Mouse (Mus musculus) MN1 (cell line): Measurements from ENCODE around the gene Rasl12.

Experiments
- DNase-seq: peaks from one replicate; pipeline ENCODE4 v3.0.0-alpha.2; 2016; ENCODE audit warnings: low spot score

The Rasl12 gene

DNA sequence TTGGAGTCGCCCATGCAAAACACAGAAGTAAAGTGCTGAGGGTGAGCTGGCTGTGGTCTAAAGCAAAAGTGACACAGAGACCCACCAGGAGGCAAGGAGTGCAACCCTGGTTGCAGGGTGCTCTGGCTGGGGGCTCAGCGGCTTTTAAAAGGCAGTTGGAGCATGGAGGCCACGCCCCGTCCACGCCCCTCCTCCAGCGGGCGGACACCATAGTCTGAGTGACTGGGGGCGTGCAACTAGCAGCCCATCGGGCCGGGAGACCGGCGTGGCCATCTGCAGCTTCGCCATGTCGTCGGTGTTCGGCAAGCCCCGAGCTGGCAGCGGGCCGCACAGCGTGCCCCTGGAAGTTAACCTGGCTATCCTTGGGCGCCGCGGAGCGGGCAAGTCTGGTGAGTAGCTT lies at the start of gene Rasl12:
TSS of gene Rasl12 (plus strand) at position 228 of the 400 bp plus-strand sequence.
- peak; percentile 57 for DNase-seq

DNA sequence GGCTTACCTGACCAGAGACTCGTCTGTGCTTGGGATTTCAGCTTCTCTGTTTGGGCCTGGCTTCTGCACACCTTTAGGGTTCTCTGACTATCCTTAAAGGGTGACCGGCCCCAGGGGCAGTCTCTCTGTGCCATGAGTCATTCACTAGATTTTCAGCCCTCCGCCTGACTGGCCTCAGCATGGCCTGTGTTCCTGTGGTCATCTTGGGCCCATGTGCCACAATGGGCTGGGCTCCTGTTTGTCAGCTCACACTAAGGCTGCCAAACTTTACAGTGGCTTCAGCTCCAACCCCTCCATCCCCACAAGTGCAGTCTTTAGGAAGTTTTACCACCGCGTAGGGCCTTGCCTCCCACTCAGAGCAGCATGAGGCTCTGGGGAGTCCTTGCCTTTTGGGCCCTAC lies 45.1 kb upstream of the Rasl12 start:
- DNase-seq = no peak

DNA sequence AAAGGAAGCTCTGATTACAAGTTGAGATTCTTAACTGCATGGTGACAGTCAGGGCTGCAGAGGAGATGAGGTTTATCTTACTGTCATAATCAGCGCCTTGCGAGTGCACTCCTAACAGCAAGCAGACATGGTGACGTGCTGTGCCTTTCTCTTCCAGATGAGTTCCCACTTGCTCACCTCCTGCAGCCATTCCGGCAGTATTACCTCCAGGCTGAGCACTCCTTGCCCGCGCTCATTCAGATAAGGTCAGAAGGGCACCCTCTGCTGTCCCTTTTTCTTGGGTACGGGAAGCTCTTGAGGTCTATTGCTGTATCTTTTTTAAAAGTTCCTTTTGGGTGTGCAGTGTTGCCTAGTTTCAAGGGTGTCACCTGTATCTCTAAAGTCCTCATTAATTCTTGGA lies 41.7 kb upstream of the Rasl12 start:
- no peak for DNase-seq

DNA sequence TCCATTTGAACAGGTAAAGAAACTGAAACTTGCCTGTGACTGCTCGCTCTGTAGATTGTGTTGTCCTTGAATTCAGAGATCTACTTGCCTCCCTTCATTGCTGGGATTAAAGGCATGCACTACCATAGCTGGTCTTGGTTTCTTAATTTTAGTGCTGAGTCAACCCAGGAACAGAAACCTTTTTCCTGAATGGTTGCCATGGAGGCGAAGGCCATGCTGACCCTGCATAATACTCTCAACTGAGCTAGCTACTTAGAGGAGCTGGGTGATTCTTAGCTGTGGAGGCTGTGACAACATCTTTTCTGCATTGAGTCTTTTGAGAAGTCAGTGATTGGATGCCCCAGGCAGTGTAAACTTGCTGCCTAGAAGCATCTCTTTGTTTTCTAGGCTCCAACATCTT lies 41.3 kb upstream of the Rasl12 start:
- DNase-seq = no peak

DNA sequence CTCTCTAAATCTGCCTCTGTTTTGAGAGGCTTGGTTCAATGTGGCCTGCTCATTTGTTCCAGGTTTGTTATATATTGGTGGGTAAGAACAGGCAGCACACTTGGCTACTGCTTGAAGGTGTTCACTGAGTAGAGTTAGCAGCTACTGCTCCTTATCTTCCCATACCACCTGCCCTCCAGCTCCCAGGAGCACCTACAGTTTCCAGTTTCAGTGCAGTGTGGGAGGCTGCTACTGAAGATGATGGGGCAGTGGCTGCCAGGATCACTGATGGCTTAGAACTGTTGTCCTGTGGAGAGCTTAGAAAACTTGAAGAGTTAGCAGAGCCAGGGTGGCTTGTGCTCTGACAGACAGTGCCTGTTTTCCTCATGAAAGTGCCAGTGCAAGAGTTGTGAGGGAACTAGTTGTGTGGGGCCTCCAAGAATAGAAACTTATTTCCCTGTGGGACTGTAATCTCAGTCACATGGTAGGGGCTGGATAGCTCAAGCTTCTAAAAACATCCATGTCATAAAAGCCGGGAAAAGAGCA lies 39.3 kb upstream of the Rasl12 start:
- no peak for DNase-seq

DNA sequence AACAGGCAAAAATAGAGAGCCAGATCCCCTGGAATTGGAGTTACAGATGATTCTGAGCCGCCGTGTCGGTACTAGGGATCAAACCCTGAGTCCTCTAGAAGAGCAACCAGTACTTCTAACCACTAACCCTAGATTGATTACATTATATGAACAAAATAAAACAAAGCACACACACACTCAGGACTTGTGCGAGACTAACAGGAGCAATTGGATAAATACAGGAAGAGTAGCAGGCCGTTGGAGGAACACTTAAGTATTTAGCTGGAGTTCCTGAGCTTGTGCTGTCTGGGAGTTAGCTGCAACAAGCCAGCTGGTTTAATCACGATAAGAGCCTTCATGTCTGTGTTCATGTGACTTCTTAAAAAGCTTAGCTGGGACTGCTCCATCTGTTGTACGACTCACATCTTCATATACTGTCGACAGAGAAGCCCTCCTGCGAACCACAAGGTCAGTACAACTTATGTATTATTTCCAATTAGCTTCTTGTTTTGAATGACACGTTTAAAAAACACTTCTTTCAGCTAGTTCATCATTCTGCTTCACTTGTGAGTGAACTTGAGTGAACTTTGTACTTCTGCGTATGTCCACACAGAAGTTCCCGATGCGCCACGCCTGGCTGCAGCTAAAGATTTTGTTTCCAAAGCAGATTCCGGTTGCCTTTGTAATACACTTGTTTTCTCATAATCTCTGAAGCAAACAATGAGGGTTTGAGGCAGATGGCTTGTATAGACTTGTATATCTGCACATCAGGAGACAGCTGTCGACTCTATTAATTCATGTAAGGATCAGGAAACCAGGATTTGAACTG lies 37.5 kb upstream of the Rasl12 start, which contains the start of gene Ubap1l:
TSS of gene Ubap1l (plus strand) at position 401 of the 808 bp plus-strand sequence.
- no peak for DNase-seq

DNA sequence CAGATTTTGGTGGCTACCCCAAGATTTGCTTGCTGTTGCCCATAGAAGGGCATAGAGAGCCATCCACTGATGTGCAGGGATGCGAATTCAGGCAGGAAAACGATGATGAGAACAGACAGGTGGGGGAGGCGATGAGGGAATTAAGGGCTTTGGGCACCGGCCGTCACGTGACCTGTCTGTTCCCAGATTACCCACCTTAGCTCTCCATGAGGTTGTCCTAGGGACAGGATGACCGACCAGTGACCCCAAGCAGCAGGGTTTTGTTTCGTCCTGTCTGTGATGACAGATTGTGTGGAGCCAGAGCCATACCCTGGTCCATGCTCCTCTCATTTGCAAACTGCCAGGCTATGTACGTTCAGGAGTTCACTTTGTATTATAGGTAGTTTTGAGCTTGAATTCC lies 34.6 kb upstream of the Rasl12 start:
- DNase-seq = no peak

DNA sequence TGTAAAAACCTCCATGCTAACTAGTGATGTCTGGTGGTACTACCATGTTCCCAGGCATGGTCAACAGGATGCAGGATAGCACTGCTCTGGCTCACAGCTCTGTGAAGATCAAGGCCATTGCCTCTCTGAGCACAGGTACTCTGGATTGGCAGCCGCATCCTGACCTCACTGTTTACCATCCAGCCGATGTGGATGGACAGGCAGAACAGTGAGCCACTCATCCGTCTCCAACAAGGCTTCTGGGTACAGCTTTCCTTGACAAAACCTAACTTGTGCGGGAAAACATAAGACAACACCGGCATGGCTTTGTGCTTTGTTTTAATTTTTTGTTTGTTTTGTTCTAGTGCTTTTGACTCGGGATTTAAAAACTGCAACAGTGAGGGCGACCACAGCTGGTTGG lies 32.6 kb upstream of the Rasl12 start:
- DNase-seq = no peak

DNA sequence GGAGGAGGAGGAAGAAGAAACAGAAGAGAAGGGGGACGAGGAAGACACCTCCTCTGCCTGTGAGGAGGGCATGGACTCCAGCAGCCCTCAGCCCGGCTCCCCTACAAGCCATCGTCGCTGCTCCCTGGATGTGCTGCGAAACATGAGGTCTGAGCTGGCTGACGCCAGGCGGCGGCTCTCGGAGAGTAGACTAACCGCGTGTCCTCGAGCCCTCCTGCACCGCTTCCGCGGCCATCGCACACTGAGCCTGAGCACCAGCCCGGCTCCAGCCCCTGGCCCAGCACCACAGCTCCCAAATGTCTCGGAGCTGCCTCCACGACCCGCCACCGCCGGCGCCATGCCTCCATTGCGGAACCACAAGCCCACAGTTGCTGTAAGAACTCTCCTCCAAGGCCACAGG lies 26.6 kb upstream of the Rasl12 start:
- no peak for DNase-seq

DNA sequence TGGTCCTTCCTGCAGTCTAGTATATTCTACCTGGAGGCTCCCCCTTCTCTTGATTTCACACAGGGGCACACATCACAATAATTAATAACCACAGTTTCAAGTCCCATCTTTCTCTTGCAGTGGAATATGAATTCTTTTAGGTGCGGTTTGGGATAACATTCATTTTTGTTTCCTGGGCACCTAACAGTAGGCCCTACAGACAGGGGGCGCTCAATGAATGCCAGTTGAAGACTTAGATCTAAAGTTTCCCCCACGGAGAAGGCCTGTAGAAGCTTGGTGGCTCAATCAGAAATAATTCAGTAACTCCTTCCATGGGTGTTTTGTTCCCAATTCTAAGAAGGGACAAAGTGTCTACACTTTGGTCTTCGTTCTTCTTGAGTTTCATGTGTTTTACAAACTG lies 25.9 kb upstream of the Rasl12 start:
- DNase-seq = no peak

DNA sequence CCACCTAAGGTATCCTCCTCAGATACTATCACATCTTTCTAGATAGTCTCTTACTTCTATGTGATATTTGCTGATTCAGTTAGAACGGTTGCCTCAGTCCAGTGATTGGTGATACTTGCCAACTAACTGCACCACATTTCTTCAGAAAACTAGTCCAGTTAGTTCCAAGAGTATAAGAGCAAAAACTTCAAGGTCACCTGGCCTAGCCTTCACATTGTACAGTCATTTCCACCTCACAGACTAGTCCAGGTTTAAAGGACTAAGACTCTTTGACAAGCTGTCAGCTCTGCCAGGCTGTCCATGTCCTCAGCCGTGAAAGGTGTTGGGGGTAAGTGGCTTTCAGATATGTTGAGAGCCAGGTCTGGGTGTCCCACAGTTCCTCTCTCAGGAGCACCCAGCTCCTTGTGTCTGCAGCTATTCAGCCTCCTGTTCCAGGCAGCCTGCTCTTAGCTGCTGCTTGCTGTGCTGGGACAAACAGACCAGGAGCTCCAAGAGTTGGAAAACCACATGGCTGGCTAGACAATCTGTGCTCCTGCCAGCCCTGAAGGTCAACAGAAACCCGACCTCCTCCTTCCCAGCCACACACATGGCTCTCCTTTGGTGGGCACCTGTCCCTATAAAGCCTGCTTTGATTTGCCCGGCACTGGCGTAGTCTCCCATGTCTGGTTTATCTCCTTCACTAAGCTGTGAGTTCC lies 23.7 kb upstream of the Rasl12 start:
- peak; percentile 72 for DNase-seq

DNA sequence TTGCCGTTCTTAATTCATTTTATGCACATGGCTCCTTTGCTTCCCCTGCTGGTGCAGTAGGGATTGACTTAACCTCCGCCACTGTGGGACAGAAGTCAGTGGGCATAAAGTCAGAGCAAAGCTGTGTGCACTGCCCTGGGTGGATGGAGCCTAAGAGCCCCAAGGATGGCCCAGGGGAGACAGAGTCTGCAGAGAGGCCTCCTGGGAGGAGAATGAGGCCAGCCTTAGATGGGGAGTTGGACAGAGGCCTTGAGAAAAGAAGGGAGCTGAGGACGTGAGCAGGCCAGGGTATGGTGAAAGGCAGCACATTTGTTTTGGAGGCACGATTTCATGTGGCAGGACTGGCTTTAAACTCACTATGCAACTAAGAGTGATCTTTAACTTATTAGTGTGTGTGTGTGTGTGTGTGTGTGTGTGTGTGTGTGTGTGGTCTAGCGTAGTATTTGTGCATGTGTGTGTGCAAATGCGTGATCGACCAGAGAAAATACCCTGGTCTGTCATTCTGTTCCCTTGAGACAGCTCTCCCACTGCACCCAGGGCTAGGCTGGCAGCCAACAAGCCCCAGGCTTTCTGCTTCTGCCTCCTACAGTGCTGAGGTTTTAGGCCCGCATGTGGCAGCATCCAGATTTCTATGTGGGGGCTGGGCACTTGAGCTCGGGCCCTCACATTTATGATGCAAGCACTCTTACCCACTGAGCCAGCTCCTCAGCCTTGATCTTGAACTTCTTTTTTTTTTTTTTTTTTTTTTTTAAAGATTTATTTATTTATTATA lies 23.0 kb upstream of the Rasl12 start:
- DNase-seq = peak; percentile 24

DNA sequence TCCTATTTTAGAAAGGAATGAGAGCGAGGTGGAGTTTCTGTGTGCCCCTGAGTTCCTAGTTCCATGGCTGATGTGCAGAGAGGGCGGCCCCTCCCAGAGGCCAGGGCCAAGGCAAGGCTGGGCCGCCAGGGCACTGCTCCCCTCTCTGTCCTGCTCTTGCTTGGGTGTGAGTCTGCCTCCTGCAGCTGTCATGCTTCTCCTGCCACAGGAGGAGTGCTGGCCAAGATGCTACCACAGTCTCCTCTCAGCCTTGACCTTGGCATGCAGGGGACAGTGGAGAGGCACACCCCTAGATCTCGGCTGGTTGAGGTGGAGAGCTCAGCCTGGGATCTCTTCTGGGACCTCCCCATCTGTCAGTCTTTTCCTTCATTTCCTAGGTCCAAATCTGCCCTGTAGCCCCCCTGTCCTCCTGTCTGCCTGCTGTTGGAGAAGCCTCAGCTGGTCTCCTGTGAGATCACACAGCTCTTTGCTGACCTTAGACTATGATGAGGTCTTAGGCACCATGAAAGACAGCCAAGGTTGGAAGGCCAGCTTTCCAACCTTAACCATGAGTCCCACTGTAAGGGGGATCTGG lies 17.2 kb upstream of the Rasl12 start:
- no peak for DNase-seq

DNA sequence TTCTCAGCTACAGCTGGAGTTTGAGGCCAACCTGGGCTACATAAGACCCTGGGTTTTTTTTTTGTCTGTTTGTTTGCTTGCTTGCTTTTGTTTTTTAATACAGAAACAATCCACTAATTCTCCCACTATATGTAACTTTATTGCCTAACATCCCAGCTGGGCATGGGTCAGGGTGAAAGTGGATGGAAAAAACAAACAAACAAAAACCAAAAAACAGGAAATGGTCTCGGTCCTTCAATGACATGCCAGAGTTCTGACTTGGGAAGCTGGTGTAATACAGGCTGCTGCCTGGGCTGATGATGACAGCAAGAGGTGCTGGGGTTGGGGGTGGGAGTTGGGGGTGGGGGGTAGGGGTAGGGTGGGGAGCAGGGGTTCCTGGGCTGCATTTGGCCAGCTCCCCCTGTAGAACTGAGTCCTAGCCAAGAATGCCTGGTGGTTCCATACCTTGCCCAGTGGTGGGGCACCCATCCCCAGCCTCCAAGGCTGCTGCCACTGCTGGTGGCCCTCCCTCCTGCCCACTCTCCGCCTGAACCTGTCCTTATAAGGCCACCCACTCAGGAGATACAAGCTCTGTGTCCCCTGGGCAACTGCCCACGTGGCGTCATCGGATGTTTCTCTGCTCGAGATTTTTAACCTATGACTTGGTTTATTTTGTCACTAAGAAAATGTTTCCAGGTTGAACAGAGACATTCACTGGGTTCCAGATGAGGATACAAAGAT lies 16.1 kb upstream of the Rasl12 start:
- DNase-seq = no peak

DNA sequence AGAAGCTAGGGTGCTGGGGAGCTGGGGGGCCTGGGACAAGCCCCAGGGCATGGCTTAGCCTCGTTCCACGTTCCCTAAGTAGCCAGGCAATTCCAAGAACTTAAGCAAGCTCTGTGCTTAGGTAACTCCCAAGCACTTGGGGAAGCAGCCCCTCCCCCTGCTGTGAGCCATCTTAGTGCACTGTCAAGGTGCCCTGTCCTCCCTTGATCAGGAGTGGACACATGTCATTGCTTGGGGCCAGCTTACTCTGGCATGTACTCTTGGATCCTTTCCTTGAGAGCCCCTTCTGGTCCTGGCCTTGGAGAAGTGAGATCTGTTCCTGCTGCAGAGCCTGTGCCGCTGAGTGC lies 15.6 kb upstream of the Rasl12 start:
- no peak for DNase-seq

DNA sequence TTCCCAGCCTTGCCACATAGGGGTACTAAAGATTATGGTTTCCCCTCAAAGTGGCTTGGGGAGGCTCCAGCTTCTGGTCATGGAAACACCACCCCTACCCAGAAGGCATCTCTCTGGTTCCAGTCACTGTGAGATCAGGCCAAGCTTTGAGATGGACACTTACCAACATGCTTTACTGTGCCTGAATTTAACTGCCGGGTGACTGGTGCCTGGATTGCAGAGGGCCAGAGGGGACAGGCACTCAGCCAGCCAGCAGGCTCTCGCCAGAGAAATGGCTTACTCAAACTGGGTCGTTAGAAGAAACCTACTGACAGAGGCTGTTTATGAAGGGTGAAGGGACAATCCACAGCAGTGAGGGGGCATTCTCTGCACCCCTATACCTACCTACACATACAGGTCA lies 14.0 kb upstream of the Rasl12 start:
- DNase-seq = no peak

DNA sequence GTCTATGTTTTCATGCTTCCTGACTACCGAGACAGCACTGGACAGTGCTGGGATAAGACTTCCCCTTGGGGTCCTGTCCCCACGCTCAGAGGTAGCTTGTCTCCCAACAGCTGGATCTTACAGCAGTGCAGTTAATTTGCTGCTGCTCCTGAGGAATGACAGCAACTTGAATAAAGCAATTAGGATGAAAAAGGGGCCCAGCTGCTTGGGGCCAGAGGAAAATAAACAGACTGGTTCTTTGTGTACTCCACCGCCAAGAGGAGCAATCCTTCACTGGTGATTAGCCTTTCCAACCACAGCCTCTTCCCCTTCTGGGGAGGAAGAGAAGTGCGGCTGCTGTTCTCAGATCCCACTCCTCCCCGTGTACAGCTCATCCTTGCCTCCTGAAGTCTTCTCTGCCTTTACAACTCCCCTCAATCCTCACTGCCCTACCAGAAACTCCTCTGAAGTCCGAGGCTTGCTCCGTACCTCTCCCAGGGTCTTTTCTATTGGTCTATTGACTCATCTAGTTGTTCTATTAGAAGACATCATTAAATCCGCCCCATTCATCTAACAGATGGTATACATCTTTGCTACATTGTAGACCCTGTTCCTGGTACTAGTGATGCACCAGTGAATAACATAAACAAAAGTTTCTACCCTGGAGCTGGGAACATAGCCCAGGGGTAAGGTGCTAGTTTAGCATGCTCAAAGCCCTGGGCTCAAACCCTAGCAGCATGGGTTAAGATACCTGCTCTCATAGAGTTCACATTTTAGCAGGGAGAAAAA lies 11.7 kb upstream of the Rasl12 start:
- no peak for DNase-seq

DNA sequence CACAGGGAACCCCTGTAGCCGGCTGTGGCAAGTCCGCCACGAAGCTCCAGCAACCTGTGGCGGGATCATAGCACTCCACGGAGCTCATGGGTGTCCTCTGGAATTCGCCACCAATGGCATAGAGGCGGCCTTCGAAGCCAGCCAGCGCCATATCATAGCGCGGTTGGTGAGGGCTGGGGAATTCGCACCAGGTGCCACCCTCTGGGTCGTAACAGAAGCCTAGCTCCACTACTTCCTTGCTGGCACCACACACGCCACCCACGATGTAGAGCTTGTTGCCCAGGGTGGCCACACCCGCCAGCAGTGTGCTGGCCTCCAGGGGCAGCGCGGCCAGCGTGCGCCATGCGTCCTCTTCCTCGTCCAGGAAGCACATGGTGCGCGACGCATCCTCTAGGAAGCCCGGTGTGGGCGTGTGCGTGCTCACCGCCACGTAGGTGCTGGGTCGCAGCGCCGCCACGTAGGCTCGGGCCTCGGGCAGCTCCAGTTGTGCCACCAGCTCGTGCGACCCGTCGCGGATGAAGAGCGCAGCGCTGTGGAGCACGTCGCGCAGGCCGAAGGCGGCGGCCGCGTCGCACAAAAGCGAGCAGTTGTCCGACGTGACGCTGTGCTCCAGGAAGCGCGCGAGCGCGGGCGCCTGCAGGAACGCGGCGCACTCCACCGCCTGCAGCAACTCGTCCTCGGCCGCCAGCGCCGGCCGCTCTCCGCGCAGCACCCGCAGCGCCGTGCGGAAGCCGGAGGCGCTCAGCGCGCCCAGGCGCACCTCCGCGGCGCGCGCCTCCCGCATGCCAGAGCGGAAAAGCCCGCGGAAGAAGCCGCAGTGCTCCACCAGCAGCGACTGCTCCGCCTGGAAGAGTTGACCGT lies 7.3 kb upstream of the Rasl12 start:
- DNase-seq = no peak

DNA sequence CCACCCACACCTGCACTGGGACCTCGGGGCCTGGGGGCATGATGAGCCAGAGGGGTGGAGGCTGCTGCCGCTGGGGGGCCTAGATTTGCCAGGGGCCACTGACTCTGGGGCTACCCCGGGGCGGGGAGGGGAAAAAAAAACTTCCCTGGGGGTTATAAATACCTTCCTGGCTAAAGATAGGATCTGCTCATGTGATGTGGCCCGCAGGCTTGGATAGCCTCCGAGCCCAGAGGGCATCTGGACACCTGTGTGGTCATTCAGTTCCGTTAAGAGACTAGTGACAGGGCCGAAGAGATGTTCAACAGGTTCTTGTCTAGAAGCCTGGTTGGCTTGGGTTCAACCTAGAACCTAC lies 6.7 kb upstream of the Rasl12 start, which contains the start of gene Kbtbd13:
TSS of gene Kbtbd13 (minus strand) at position 40 of the 352 bp plus-strand sequence.
- DNase-seq = no peak
